Mouse (Mus musculus): ENCODE results near the gene Olfr159. TPM values are rescaled to one million over a fixed set of nuclear protein-coding genes. Genes with fewer than 3 reads are reported as not detected.

Olfr159 gene
- polyA plus RNA-seq, 1 experiment from 2014 or later, result not detected

- no peaks in the 10 kb centered on the region for H3K9me3 ChIP-seq (ENCODE audit: control insufficient read depth, low read length)
- H3K27me3 ChIP-seq (ENCODE audit: control insufficient read depth, insufficient read depth, low read length), result no peaks in the 10 kb centered on the region
- DNase-seq (ENCODE audit: low spot score), result no peak
- H3K4me3 ChIP-seq (ENCODE audit: low read depth, low read length), result no peak within 1 kb of the TSS
- H3K9ac ChIP-seq (ENCODE audit: low read length), result no peak within 1 kb of the TSS
- no peak within 1 kb of the TSS for H3K4me2 ChIP-seq (ENCODE audit: low read depth)
- no peak within 1 kb of the TSS for H3K27ac ChIP-seq (ENCODE audit: low read depth, low read length)
- ATAC-seq (ENCODE audit: insufficient read depth, low FRiP score, low TSS enrichment), result no peak
- H3K36me3 ChIP-seq (ENCODE audit: control insufficient read depth, insufficient read depth, low read length), result no peaks in the 10 kb centered on the region
- H3K4me1 ChIP-seq (ENCODE audit: control insufficient read depth, insufficient read depth, low read length), result no peaks in the 10 kb centered on the region
- WGBS, result 42% methylated on average over 3 of the region's 3 CpGs
These were observed 43.8 kb downstream of the Olfr159 start, which contains the start of gene Hrct1 for GRCm38 (mm10) chr4:43726995-43727394. TSS of gene Hrct1 (plus strand) at chr4:43727188.

DNA sequence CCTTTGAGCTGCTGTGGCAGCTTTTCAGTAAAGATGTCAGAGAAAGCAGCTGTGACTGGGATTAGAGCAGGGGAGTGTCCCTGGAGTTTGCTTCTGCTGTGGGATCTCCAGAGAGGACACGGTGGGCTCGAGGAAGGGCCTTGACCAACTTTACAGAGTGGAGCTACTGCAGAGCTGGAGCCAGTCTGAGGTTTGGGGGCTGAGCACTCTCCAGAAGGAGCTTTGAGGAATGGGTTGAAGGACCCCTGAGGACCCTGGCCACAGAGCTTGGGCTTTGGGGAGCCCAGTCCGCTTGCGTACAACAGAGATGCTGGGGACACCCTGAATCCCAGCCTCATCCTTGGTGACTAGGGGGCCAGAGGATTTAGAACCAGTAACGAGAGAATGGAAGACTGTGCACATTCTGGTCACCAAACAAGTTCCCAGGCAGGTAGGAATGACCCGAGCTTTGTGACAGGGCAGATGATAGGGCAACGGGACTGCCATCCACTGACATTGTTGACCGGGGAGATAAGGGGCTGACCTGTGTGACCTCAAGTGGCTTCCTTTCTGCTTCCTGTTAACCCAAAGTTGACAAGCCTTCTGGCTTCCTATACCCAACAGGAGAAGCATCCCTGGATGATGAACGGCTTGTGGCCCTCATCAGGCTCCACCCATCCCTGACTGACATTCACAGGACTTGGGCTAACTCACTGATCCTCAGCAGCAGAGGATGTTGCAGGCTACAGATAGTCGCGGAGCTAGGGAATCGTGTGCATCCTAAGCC lies 44.4 kb downstream of the Olfr159 start:
- H3K4me1 ChIP-seq (ENCODE audit: control insufficient read depth, insufficient read depth, low read length), result no peaks in the 10 kb centered on the region
- no peak overlapping the region for H3K27ac ChIP-seq (ENCODE audit: low read depth, low read length)
- no peak overlapping the region for H3K4me3 ChIP-seq (ENCODE audit: low read depth, low read length)
- no peak overlapping the region for H3K9ac ChIP-seq (ENCODE audit: low read length)
- ATAC-seq (ENCODE audit: insufficient read depth, low FRiP score, low TSS enrichment), result no peak
- 77% methylated on average over 12 of the region's 12 CpGs for WGBS
- no peak overlapping the region for H3K4me2 ChIP-seq (ENCODE audit: low read depth)
- no peak for DNase-seq (ENCODE audit: low spot score)
- H3K27me3 ChIP-seq (ENCODE audit: control insufficient read depth, insufficient read depth, low read length), result no peaks in the 10 kb centered on the region
- H3K9me3 ChIP-seq (ENCODE audit: control insufficient read depth, low read length), result no peaks in the 10 kb centered on the region
- H3K36me3 ChIP-seq (ENCODE audit: control insufficient read depth, insufficient read depth, low read length), result no peaks in the 10 kb centered on the region

DNA sequence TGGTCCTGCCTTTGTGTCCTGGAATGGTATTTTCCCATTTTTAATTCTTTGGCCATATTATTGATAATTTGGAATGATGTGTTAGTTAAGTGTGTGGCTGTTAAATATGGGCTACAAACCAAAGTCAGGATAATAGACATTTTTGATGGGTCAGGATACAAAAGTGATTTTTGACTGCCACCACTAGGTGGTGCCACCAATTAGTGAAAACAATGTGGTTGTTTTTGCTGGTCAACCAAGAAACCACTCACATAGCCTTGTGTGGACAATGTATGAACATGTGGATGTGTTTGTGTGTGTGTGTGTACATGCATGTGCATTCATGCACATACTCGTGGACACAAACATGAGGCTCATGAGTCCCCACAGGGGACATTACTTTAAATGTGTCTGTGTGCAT lies 46.0 kb downstream of the Olfr159 start:
- H3K4me3 ChIP-seq (ENCODE audit: low read depth, low read length), result no peak overlapping the region
- H3K27ac ChIP-seq (ENCODE audit: low read depth, low read length), result no peak overlapping the region
- H3K27me3 ChIP-seq (ENCODE audit: control insufficient read depth, insufficient read depth, low read length), result no peaks in the 10 kb centered on the region
- no peak overlapping the region for H3K4me2 ChIP-seq (ENCODE audit: low read depth)
- DNase-seq (ENCODE audit: low spot score), result no peak
- H3K9me3 ChIP-seq (ENCODE audit: control insufficient read depth, low read length), result no peaks in the 10 kb centered on the region
- no peak for ATAC-seq (ENCODE audit: insufficient read depth, low FRiP score, low TSS enrichment)
- H3K9ac ChIP-seq (ENCODE audit: low read length), result no peak overlapping the region
- H3K36me3 ChIP-seq (ENCODE audit: control insufficient read depth, insufficient read depth, low read length), result no peaks in the 10 kb centered on the region
- 30% methylated on average over 1 of the region's 1 CpGs for WGBS
- no peaks in the 10 kb centered on the region for H3K4me1 ChIP-seq (ENCODE audit: control insufficient read depth, insufficient read depth, low read length)

GRCm38 (mm10) chr4:43722191-43722590 lies 48.6 kb downstream of the Olfr159 start:
- Histone ChIP-seq H3K4me2 (ENCODE audit: low read depth) (no peak overlapping the region), H3K4me3 (ENCODE audit: low read depth, low read length) (no peak overlapping the region), H3K36me3 (ENCODE audit: control insufficient read depth, insufficient read depth, low read length) (no peaks in the 10 kb centered on the region), H3K4me1 (ENCODE audit: control insufficient read depth, insufficient read depth, low read length) (no peaks in the 10 kb centered on the region), H3K27ac (ENCODE audit: low read depth, low read length) (no peak overlapping the region), H3K27me3 (ENCODE audit: control insufficient read depth, insufficient read depth, low read length) (no peaks in the 10 kb centered on the region), H3K9ac (ENCODE audit: low read length) (no peak overlapping the region), H3K9me3 (ENCODE audit: control insufficient read depth, low read length) (no peaks in the 10 kb centered on the region)
- ATAC-seq (ENCODE audit: insufficient read depth, low FRiP score, low TSS enrichment) (no peak), DNase-seq (ENCODE audit: low spot score) (no peak)
- WGBS, result 89% methylated on average over 4 of the region's 4 CpGs

- Histone ChIP-seq H3K36me3 (ENCODE audit: control insufficient read depth, insufficient read depth, low read length) (no peaks in the 10 kb centered on the region), H3K9ac (ENCODE audit: low read length) (no peak overlapping the region), H3K27ac (ENCODE audit: low read depth, low read length) (no peak overlapping the region), H3K27me3 (ENCODE audit: control insufficient read depth, insufficient read depth, low read length) (no peaks in the 10 kb centered on the region), H3K4me2 (ENCODE audit: low read depth) (no peak overlapping the region), H3K4me3 (ENCODE audit: low read depth, low read length) (no peak overlapping the region), H3K4me1 (ENCODE audit: control insufficient read depth, insufficient read depth, low read length) (no peaks in the 10 kb centered on the region), H3K9me3 (ENCODE audit: control insufficient read depth, low read length) (no peaks in the 10 kb centered on the region)
- DNase-seq (ENCODE audit: low spot score) (no peak), ATAC-seq (ENCODE audit: insufficient read depth, low FRiP score, low TSS enrichment) (no peak)
- 67% methylated on average over 15 of the region's 16 CpGs for WGBS
These were observed 50.1 kb downstream of the Olfr159 start for GRCm38 (mm10) chr4:43720491-43721228.

Other genes starting within 250 kb of the Olfr159 start
- gene Tpm2, start 247.2 kb downstream of the Olfr159 start, polyA plus RNA-seq (2014; fragmentation: Nextera tagmentation; extraction: Ambion mirVana), result 101 and 127 TPM in 2 replicates
- 56.0 and 62.5 TPM in 2 replicates for gene Creb3, start 208.7 kb downstream of the Olfr159 start, polyA plus RNA-seq (2014; fragmentation: Nextera tagmentation; extraction: Ambion mirVana)
- gene Tln1, start 208.3 kb downstream of the Olfr159 start, polyA plus RNA-seq (2014; fragmentation: Nextera tagmentation; extraction: Ambion mirVana), result 42.1 and 48.8 TPM in 2 replicates
- 26.5 and 32.1 TPM in 2 replicates for gene Rgp1, start 192.3 kb downstream of the Olfr159 start, polyA plus RNA-seq (2014; fragmentation: Nextera tagmentation; extraction: Ambion mirVana)
- gene Gba2, start 192.1 kb downstream of the Olfr159 start, polyA plus RNA-seq (2014; fragmentation: Nextera tagmentation; extraction: Ambion mirVana), result 29.8 and 30.8 TPM in 2 replicates
- 1.8 and 2.4 TPM in 2 replicates for gene Msmp, start 186.5 kb downstream of the Olfr159 start, polyA plus RNA-seq (2014; fragmentation: Nextera tagmentation; extraction: Ambion mirVana)
- 29.0 and 37.4 TPM in 2 replicates for gene Npr2, start 139.1 kb downstream of the Olfr159 start, polyA plus RNA-seq (2014; fragmentation: Nextera tagmentation; extraction: Ambion mirVana)
- gene Spag8, start 117.4 kb downstream of the Olfr159 start, polyA plus RNA-seq (2014; fragmentation: Nextera tagmentation; extraction: Ambion mirVana), result 0.89 and 1.1 TPM in 2 replicates
- gene Hint2, start 114.5 kb downstream of the Olfr159 start, polyA plus RNA-seq (2014; fragmentation: Nextera tagmentation; extraction: Ambion mirVana), result 63.8 and 65.4 TPM in 2 replicates
- gene Tmem8b, start 102.0 kb downstream of the Olfr159 start, polyA plus RNA-seq (2014; fragmentation: Nextera tagmentation; extraction: Ambion mirVana), result 5.4 and 5.7 TPM in 2 replicates
- gene Fam221b, start 101.9 kb downstream of the Olfr159 start, polyA plus RNA-seq (2014; fragmentation: Nextera tagmentation; extraction: Ambion mirVana), result 2.4 and 3.4 TPM in 2 replicates
- gene Olfr70, start 70.2 kb downstream of the Olfr159 start, polyA plus RNA-seq (2014; fragmentation: Nextera tagmentation; extraction: Ambion mirVana), result not detected in 2 replicates
- gene Olfr71, start 60.8 kb downstream of the Olfr159 start, polyA plus RNA-seq (2014; fragmentation: Nextera tagmentation; extraction: Ambion mirVana), result not detected in 2 replicates
- gene Hrct1, start 43.8 kb downstream of the Olfr159 start, polyA plus RNA-seq (2014; fragmentation: Nextera tagmentation; extraction: Ambion mirVana), result 0.22 TPM in 1 of 2 replicates, not detected in the other
- not detected in 2 replicates for gene Spaar, start 41.0 kb downstream of the Olfr159 start, polyA plus RNA-seq (2014; fragmentation: Nextera tagmentation; extraction: Ambion mirVana)
- gene Olfr156, start 52.9 kb upstream of the Olfr159 start, polyA plus RNA-seq (2014; fragmentation: Nextera tagmentation; extraction: Ambion mirVana), result not detected in 2 replicates
- gene Olfr157, start 69.2 kb upstream of the Olfr159 start, polyA plus RNA-seq (2014; fragmentation: Nextera tagmentation; extraction: Ambion mirVana), result not detected in 2 replicates
- gene Olfr155, start 80.6 kb upstream of the Olfr159 start, polyA plus RNA-seq (2014; fragmentation: Nextera tagmentation; extraction: Ambion mirVana), result not detected in 2 replicates
- 15.9 and 18.5 TPM in 2 replicates for gene Reck, start 104.5 kb upstream of the Olfr159 start, polyA plus RNA-seq (2014; fragmentation: Nextera tagmentation; extraction: Ambion mirVana)
- gene Glipr2, start 186.4 kb upstream of the Olfr159 start, polyA plus RNA-seq (2014; fragmentation: Nextera tagmentation; extraction: Ambion mirVana), result 109 and 117 TPM in 2 replicates
- gene Ccin, start 212.5 kb upstream of the Olfr159 start, polyA plus RNA-seq (2014; fragmentation: Nextera tagmentation; extraction: Ambion mirVana), result not detected in 2 replicates
- gene Clta, start 233.4 kb upstream of the Olfr159 start, polyA plus RNA-seq (2014; fragmentation: Nextera tagmentation; extraction: Ambion mirVana), result 257 and 258 TPM in 2 replicates